Mouse (Mus musculus): ENCODE data around the gene Trmt44.

The Trmt44 gene

GRCm38 (mm10) chr5:35574653-35575599 is at the start of gene Trmt44:
Gene Trmt44, minus strand, starts transcription at chr5:35575070.
- DNase-seq (ENCODE audit: extremely low read depth, insufficient read length, low spot score), result peak; percentile 88

DNA sequence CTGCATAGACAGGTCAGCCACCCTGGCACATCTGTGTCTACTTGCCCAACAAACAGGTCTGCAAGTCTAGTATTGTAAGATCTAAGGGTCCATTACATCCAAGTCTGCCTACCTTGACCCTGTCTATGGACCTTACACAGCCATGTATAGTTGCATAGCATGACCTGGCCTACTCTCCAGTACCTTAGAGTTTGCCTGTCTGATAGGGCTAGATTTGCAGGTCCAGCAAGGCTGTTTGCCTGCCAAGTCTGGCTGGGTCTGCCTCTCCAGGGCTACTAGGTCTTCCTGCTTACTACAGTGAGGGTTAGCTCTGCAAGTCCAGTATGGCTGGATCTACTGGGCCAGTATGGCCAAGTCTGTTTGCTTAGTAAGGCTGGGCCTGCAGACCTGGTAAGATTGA is 49.0 kb upstream of the Trmt44 start:
- DNase-seq (ENCODE audit: extremely low read depth, insufficient read length, low spot score), result no peak

GRCm38 (mm10) chr5:35621114-35621513 is 46.2 kb upstream of the Trmt44 start:
- no peak for DNase-seq (ENCODE audit: extremely low read depth, insufficient read length, low spot score)

DNA sequence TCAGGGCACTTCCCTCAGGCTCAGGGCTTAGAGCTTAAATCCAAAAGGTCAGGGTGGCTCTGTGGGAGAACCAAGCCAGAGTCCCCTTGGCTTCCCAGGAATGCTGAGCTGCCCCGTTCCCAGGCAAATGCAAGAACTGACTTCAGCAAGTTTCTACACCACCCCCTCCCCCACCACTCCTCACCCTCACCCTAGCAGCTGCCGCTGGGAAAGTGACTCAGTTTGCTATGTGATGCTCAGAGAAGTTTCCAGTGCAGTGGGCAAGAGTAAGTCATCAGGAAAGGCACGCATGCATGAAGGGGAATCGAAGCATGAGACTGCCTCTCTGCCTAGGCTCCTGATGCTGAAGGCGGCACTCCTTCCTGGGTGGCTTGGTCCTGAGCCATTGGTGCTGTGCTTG is 42.1 kb upstream of the Trmt44 start:
- DNase-seq (ENCODE audit: extremely low read depth, insufficient read length, low spot score), result no peak

GRCm38 (mm10) chr5:35612722-35613121 is 37.9 kb upstream of the Trmt44 start:
- DNase-seq (ENCODE audit: extremely low read depth, insufficient read length, low spot score), result no peak

DNA sequence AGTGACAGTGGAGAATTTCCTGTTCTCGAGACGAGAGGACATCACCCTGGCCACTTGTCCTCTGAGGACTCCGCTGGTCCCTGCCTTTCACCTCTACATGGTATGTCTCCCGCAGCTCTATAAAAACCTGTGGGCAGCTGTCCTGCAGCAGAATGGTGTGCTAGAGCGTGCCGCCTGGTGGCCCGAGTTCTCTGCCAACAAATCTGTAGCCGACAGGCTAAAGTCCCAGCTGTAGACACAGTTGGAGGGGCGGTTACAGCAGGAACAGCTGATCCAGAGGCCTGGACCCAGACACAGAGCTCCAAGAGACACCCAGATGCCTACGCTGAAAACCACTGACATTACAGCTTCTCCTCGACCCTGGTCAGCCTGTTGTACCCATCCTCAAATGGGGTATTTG is 37.0 kb upstream of the Trmt44 start:
- DNase-seq (ENCODE audit: extremely low read depth, insufficient read length, low spot score), result no peak

DNA sequence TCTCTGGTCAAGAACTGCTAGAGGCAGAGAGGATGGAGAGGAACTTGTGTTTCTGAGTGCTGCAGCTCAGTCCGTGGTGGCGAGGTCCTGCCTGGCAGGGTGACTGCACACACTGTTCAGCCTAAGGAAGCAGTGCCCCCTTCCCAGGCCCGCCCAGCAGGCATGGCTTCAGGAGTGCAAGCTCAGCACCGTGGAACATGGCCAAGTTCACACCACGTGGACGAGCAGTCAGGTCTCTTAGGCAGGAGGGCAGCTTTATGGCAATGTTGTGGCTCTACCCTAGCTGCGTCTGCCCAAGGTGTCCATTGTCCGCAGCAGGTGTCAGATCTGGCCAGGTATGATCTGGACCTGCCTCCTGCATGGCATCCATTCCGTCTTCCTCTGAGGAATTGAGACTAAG is 36.3 kb upstream of the Trmt44 start:
- no peak for DNase-seq (ENCODE audit: extremely low read depth, insufficient read length, low spot score)

DNA sequence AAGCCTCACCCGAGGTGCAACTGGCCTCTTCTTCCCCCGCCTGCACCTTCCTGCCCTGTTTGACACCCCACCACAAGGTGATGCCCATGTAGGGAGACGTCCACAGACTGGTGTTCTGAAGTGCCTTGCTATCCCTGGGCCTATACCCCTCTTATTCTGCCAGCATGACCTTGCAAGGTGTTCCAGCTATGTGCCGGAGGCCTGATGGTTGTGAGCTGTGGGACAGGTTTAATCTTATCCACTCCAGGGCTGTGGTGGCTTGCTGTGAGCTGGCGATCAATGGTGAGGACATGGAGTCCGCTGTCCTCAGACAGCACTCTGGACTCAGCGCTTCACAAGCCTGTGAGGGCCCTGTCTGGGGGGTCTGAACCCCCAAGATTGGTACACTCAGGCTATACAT is 35.5 kb upstream of the Trmt44 start:
- no peak for DNase-seq (ENCODE audit: extremely low read depth, insufficient read length, low spot score)

- no peak for DNase-seq (ENCODE audit: extremely low read depth, insufficient read length, low spot score)
Measured at GRCm38 (mm10) chr5:35609971-35610370, 35.1 kb upstream of the Trmt44 start.

DNA sequence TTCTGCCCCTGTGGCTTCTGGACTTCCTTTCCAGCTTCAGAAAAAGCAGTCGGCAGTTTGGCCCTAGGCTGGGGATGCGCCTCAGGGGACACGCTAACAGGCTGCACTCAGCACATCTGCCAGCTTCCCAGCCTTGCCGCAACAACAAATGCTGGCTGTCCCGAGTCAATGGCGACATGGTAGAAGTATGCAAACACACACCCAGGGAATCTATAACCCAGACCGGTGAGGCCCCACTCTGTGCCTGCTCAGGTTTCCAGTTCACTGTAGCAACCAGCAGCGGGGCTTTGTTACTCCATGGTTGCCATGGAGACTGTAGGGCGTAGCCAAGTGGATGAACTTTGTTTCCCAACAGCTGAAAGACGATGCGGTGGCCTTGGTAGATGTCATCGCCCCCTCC is 34.5 kb upstream of the Trmt44 start:
- no peak for DNase-seq (ENCODE audit: extremely low read depth, insufficient read length, low spot score)

DNA sequence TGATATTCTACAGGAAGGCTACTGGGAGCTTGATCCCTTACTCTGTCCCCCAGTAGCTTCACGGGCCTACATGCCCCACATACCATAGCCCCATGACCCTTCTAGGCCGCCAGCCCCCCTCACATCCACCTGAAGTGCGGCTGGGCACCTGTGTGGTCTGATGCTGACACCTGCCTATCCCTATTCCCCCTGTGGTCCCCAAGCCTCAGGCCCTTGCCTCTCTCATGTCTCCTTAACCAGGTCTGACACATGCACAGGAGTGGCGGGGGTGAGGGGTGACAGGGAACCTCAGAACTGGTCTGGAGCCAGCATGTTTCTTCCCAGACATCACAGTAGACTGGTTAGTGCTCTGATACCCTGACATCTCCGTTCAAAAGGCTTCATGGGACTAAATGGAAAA is 33.7 kb upstream of the Trmt44 start:
- no peak for DNase-seq (ENCODE audit: extremely low read depth, insufficient read length, low spot score)

DNA sequence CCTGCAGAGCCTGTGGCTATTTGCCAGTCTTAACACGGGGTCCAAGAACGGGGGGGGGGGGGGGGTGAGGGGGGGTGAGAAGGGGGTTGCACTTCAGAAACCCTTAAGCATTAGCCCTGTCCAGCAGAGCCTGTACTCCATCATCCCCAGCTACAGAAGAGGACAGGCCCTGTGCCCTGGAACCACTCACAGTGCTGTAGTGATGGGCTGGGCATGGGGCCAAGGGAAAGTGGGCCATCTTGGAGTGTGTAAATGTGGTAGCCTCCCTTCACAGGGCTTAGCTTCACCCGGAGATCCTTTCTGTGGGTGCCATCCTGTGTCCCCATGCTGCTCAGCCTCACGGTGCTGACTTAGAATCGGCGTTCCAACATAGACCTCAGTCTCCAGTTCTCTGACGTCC is 32.9 kb upstream of the Trmt44 start:
- DNase-seq (ENCODE audit: extremely low read depth, insufficient read length, low spot score), result no peak

DNA sequence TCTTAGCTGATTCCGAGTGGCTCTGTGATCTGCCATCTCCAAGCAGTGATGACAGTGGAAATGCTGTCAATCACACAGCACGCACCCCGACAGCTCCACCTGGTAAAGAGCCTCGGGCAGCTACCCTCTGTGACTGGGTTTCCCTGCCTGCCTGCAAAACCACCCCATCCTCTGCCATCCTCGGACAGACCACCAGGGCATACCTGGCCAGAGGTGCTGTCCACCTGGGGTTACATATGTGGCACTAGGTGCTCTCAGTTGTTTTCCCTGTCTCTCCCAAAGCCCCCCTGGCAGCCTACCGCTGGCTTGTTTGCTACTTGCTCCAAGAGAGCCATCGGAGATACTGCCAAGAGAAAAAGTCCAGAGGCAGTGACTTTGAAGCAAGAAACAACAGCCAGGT is 31.9 kb upstream of the Trmt44 start:
- no peak for DNase-seq (ENCODE audit: extremely low read depth, insufficient read length, low spot score)

DNA sequence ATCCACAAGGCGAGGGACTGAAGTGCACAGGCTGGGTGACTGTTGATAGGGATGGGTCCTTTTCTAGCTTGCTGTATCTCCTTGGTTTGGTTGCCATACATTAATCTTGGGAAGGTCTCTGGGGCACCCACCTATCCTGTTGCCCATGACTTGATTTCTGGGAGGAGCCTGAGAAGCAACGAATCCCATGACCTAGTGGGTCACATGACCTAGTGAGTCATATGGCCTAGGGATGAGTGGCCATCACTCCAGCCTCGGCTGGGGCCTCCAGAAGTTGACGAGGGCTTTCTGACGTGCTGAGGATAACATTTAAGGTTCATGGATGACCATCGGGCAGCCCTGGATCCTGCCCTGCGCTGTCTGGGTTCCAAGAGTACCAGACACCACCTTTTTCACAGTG is 30.5 kb upstream of the Trmt44 start:
- no peak for DNase-seq (ENCODE audit: extremely low read depth, insufficient read length, low spot score)

- DNase-seq (ENCODE audit: extremely low read depth, insufficient read length, low spot score), result no peak
Measured at GRCm38 (mm10) chr5:35601526-35601925, 26.7 kb upstream of the Trmt44 start.

DNA sequence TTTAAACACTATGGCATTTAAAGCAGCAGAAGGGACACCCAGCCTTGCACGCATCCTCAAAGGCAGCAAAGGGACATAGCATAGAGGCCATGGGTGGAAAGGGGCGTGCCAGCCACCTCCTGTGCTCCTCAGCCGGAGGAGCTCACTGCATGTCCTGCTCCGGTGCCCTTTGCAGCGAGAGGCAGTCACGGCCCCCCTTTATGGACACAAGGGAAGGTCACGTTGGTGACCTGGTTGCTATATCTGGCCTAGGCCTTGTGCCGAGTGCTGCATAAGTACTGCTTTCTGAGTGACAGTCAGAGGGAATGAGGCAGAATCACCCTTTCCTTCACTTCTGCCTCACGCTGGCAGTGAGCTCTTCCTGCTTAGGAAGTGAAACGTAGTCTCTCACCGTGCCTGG is 25.4 kb upstream of the Trmt44 start:
- DNase-seq (ENCODE audit: extremely low read depth, insufficient read length, low spot score), result no peak

DNA sequence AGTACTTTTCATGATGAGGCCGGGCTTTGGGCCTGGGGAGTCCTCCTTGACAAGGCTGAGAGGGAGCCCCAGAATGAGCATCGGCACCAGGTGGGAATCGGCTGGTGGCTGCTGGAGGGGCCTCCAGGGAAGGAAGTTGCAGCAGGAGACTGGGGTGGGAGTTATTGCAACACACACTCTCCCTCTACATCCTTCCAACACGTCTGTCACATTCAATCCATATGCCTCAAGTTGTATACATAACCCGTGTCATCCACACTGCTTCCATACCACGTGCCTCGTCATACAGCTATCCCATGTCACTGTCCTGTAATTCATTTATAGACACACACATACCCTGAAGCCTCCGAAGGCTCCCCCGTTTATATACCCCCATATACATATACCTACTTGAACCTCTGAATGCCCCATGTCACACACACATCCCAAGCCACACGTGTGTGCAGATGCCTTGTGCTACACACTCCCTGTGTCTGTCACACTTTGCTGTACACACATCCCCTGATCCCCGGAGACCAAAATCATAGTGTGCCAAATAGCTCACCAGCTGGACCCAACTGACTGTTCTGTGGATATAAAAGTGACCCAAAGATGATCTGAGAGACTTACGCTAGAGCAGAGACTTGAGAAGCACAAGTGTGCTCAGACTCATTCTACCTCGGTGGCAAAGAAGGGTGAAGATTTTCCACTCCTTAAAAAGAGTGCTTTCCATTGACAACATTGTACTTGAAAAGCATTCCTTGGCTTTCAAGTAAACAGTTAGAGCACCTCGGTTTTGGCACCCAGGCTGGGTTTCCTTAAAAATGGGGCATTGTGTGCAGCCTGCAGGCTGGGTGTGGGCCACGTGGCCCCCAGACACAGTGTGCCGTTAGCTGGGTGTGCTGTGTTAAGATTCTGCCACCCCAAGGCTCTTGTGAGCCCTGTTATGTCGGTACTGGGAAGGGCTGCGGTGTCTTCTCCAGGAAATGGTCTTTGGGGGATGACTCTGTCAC is 21.6 kb upstream of the Trmt44 start:
- DNase-seq (ENCODE audit: extremely low read depth, insufficient read length, low spot score), result no peak

DNA sequence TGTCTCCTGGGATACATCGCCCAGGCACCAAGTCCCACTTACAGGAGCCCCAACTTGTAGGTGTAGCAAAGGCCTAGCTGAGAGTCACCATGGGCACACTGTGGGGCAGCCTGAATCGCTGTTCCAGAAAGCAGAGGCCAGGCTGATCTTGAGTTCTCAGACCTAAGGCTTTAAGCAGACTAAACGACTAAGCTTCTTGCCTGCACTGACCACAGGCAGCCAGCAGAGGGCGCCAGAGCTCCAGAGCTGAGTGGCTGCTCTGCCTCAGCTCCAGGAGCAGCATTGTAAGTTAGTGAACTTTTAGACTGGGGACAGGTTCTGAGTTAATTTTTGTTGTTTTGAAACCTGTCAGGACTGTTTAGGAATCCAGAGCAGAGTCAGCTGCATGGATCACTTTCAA is 20.8 kb upstream of the Trmt44 start:
- DNase-seq (ENCODE audit: extremely low read depth, insufficient read length, low spot score), result peak; percentile 59

GRCm38 (mm10) chr5:35594768-35595167 is 19.9 kb upstream of the Trmt44 start:
- no peak for DNase-seq (ENCODE audit: extremely low read depth, insufficient read length, low spot score)

- no peak for DNase-seq (ENCODE audit: extremely low read depth, insufficient read length, low spot score)
Measured at GRCm38 (mm10) chr5:35593272-35593671, 18.4 kb upstream of the Trmt44 start.

- DNase-seq (ENCODE audit: extremely low read depth, insufficient read length, low spot score), result no peak
Measured at GRCm38 (mm10) chr5:35592824-35593223, 18.0 kb upstream of the Trmt44 start.

Data from 3134 (cell line).